Mouse (Mus musculus) brain, adult 2 months (tissue): ENCODE measurements at regions not wholly inside any gene's neighbourhood (a gene's known extent, or its start where the extent isn't known, plus 50 kb on each side); places are given as distances from the start of the nearest gene placed in this dataset.

Experiments
- DNase-seq: peaks from one replicate; pipeline ENCODE4 v3.0.0; 2011; ENCODE audit warnings: low read depth, low spot score

DNA sequence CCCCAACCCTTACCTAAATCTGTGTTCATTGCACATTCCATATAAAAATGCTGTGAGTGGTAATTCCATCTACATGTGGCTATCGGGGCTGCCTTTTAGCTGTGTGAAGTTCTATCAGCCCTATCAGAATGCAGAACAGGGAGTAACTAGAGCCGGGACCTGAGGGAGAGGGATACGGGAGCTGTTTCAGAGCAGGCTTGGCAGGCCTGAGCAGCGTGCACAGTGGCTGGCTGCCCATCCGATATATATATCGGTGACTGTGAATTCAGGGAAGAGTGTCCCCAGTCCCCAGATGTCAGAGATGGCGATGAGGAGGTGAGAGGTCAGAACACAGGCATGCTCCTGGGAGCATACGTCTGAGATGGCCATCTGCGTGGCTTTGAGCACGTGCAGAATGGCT, 79.0 kb downstream of the Arl4c start:
- DNase-seq = no peak

GRCm38 (mm10) chr1:88622356-88622755, 79.7 kb downstream of the Arl4c start:
- DNase-seq = no peak

DNA sequence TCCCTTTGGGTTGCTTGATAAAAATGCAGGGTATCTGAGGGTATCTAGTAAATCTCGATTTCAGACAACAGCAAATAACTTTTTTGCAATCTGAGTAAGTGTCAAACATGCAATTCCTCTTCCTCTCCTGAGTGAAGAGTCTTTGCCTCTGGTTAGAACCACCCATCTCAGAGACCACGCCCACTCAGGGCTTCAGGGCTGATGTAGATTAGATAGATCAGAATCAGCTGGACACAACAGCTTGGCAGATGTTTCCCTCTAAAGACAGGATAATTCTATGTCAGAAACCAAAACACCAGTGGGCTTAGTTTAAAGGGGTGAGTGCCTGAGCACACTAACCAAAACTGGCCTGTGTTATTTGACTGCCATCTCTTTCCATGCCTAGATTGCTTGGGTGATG, 80.8 kb downstream of the Arl4c start:
- no peak for DNase-seq

DNA sequence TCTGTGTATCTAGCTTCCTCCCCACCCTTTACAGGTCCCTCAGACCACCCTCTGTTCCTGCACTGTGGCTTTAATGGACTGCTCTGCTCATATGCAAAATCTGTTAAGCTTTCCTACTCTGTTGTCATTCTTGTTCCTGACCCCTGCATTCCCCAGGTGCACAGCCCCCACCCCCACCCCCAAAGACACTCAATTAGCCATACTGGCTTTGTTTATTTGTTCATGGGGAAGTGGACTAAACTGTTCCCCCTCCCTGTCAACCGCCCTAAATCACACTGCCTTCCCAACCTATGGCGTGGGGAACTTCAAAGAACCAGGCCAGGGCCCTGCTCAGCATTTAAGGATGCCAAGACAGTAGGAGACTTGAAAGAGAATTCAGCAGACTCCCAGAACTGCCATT, 89.0 kb downstream of the Arl4c start:
- no peak for DNase-seq

DNA sequence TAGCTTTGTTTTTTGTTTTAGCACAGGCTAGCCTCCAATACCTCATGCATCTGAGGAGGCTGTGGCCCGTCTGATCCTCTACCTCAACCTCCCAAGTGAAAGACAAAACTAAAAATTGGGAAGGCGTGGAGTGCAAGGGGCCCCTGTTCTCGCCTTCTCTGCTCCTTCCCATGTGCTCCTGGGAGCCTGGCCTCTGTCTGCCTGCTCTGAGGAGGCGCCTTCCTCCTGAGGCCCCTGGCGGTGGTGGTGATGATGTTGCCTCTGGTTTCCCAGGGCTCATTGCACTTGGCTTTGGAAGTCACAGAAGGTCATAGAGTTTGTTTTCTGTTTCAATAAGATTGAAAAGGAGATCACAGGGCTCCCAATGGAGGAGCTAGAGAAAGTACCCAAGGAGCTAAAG, 90.8 kb downstream of the Arl4c start:
- no peak for DNase-seq

GRCm38 (mm10) chr1:88610810-88611209, 91.2 kb downstream of the Arl4c start:
- no peak for DNase-seq

- DNase-seq = no peak
Observed at GRCm38 (mm10) chr1:88608826-88609225, 93.2 kb downstream of the Arl4c start.

- no peak for DNase-seq
Observed at GRCm38 (mm10) chr1:88608236-88608635, 93.8 kb downstream of the Arl4c start.

DNA sequence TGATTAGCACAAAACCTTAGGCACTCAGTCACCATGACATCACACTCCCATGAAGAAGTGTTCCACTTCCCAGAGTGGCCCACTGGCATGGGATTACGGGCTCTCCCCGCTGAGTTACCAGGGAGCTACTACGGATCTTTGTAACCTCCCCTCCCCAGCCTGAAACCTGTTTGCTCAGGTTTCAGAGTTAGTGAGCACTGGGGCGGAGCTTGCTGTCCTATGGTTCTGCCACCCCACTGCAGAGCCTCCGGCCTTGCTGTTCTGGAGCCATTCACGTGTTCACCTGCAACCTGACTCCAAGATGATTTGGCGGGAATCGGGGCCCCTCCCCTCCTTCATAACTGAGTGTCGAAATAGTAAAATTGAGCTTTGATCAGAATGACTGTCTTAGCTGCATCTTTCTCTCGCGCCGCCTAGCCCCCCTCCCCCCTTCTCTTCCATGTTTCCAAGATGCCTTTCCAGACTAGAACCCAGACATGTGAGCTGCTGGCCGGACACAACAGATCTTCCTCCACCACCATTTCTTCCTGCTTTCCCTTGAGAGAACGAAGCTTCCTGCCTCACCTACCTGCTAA, 95.8 kb upstream of the Glrp1 start:
- no peak for DNase-seq

DNA sequence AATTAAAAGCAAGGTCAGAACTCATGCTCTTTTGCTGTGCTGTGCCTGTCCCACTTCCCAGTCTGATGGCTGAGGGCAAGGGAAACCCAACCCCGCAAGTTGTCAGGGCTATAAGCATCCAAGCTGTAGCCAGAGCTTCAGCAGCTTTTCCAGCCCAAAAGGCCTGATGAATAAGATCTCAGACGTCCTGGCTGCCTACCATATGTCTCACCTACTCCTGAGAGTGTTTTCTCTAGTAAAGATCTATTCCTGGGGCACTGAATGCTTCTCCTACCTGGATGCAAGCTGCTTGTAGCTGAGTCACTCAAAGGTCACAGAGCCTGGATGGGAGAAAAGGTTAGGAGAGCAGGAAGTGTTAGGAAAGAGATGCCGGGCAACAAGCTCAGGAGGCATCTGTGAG, 92.4 kb upstream of the Glrp1 start:
- peak; percentile 52 for DNase-seq

GRCm38 (mm10) chr1:88601801-88602200, 91.9 kb upstream of the Glrp1 start:
- no peak for DNase-seq

DNA sequence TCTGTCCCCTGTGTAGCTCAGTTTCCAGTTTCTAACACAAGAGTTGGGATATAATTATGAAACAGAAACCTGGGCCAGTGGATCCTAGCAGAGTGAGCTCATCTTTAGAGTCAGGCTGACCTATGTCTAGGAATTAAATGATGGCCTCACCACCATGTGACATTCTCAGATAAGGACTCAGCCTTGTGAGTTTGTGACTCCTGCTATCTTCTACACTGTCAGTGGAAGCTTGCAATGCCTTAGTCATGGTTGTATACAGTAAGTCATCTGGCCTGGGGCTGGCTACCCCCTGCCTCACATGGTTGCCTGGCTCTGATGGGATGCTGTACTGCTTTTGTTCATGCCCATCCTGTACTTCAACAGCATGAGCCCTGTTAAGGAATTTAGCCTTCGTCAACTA, 90.3 kb upstream of the Glrp1 start:
- DNase-seq = no peak

DNA sequence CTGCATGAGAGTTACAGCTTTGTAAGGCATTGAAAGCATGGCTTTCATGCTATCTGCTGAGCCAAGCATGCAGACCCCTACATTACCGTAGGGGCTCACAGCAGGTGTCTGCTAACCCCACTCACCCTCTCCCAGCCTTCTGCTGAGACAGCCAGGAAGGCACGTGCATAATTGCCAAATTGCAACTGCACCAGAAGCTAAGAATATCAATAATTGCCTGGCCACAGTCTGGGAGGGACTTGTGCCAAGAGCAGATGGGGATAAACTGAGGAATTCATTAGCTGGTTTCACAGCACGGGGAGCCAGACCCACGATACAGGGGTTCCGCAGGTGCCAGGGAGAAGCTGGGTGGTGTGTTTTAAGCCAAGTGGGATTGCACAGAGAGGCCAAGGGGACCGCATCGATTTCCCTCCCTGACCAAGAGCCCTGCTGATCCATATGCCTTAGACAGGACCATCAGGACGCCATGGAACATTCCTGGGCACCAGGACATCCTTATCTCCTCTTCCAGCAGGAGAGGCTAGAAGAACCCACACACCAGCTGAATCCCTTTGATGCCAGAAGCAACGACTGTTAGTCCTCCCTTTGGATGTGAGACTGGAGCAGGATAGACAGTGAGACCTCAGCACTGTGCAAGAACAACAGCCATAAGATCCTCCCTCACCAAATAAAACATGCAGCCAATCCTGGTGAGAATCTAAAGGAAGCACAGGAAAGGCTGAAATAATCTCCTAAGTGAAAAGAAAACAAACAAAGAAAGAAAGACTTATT, 84.8 kb upstream of the Glrp1 start:
- peak; percentile 55 for DNase-seq

GRCm38 (mm10) chr1:88592036-88592435, 82.2 kb upstream of the Glrp1 start:
- peak; percentile 66 for DNase-seq

- DNase-seq = peak; percentile 27
Observed at GRCm38 (mm10) chr1:88590802-88591380, 81.0 kb upstream of the Glrp1 start.

- DNase-seq = no peak
Observed at GRCm38 (mm10) chr1:88588747-88589146, 78.9 kb upstream of the Glrp1 start.

- peak; percentile 70 for DNase-seq
Observed at GRCm38 (mm10) chr1:88586823-88587820, 77.3 kb upstream of the Glrp1 start.

GRCm38 (mm10) chr1:88586128-88586527, 76.3 kb upstream of the Glrp1 start:
- no peak for DNase-seq

GRCm38 (mm10) chr1:88584515-88585033, 74.7 kb upstream of the Glrp1 start:
- no peak for DNase-seq

- DNase-seq = no peak
Observed at GRCm38 (mm10) chr1:88578231-88578620, 68.4 kb upstream of the Glrp1 start.

GRCm38 (mm10) chr1:88577498-88578230, 67.8 kb upstream of the Glrp1 start:
- no peak for DNase-seq
